Mouse (Mus musculus): ENCODE measurements around the gene Xpo5. TPM values are rescaled to one million over a fixed set of nuclear protein-coding genes. Genes with fewer than 3 reads are reported as not detected.

Xpo5 gene
- total and polyA plus RNA-seq, 3 experiments = 44.7 to 56.3 (median 55.1) TPM

GRCm38 (mm10) chr17:46160686-46161085, 41.9 kb upstream of the Xpo5 start, which contains the start of gene Gtpbp2:
Gene Gtpbp2 (plus strand): TSS chr17:46161032.
- peak; percentile 99 for DNase-seq (ENCODE audit: extremely low read depth)
- Histone ChIP-seq H3K9ac (ENCODE audit: insufficient read depth, low read depth) (peak within 1 kb of the TSS; percentile 97), H3K4me2 (ENCODE audit: insufficient read depth, low read depth, poor library complexity, severe bottlenecking) (peak within 1 kb of the TSS; percentile 83), H3K36me3 (replicated peaks in 1 of 2; ENCODE audit: control insufficient read depth in 1 of 2, insufficient read depth in 1 of 2, low read length in 1 of 2) (peaks cover 18 to 19% of the 10 kb centered on the region in 2 experiments), H3K9me3 (replicated peaks; ENCODE audit: low read length) (no peaks in the 10 kb centered on the region), H3K79me2 (replicated peaks; ENCODE audit: control insufficient read depth, extremely low read depth, insufficient read depth, poor library complexity, severe bottlenecking) (peaks cover 15% of the 10 kb centered on the region), H3K27me3 (replicated peaks) (no peaks in the 10 kb centered on the region), H3K27ac (ENCODE audit: insufficient read depth, low read depth) (peak within 1 kb of the TSS; percentile 98), H3K4me1 (ENCODE audit: control insufficient read depth in 1 of 2, insufficient read depth in 2 of 2) (peaks cover 14 to 35% of the 10 kb centered on the region in 2 experiments), H3K4me3 (replicated peaks in 1 of 3; ENCODE audit: low read depth in 2 of 3, low read length in 2 of 3, poor library complexity in 1 of 3) (peak within 1 kb of the TSS; percentile 67 to 94 (median 82))
- dilution Hi-C loops (cut with MboI; ENCODE audit: extremely low pct_ligation_motif_present, extremely low pct_unique_long_range_greater_than_20kb, low sequenced_read_pairs) = no loop called here
- TF ChIP-seq ETS1 (conservative IDR thresholded peaks at IDR 0.05; ENCODE audit: low read depth, low read length) (no peak), PAX5 (IDR thresholded peaks at IDR 0.05; ENCODE audit: low read length) (no peak), ZNF384 (IDR thresholded peaks at IDR 0.05; ENCODE audit: low read depth, low read length) (no peak), ZKSCAN1 (IDR thresholded peaks at IDR 0.05; ENCODE audit: borderline replicate concordance, low read depth, low read length) (no peak), KAT2A (IDR thresholded peaks at IDR 0.05; ENCODE audit: insufficient replicate concordance, low read length) (peak; percentile 99), EP300 (IDR thresholded peaks at IDR 0.05; ENCODE audit: low read length) (no peak), SIN3A (IDR thresholded peaks at IDR 0.05; ENCODE audit: low read length) (peak; percentile 80; the same call in 1 of the 2 replicates), RAD21 (IDR thresholded peaks at IDR 0.05; ENCODE audit: low read depth, low read length) (no peak), USF1 (IDR thresholded peaks at IDR 0.05; ENCODE audit: low read depth, low read length) (peak; percentile 51), MAFK (IDR thresholded peaks at IDR 0.05; ENCODE audit: insufficient replicate concordance, low read length) (no peak), USF2 (conservative IDR thresholded peaks at IDR 0.05; ENCODE audit: low read depth, low read length) (no peak), MAZ (IDR thresholded peaks at IDR 0.05; ENCODE audit: low read depth, low read length) (peak; percentile 91), IRF4 (IDR thresholded peaks at IDR 0.05; ENCODE audit: low read depth, low read length) (peak; percentile 44; the same call in 1 of the 2 replicates), MEF2A (IDR thresholded peaks at IDR 0.05; ENCODE audit: borderline replicate concordance, low read depth, low read length) (no peak), HCFC1 (IDR thresholded peaks at IDR 0.05; ENCODE audit: low read depth, low read length) (peak; percentile 94), MXI1 (IDR thresholded peaks at IDR 0.05; ENCODE audit: low read depth, low read length) (no peak), POLR2AphosphoS2 (IDR thresholded peaks at IDR 0.05; ENCODE audit: low read depth, low read length) (no peak; the same call in 1 of the 2 replicates), NRF1 (IDR thresholded peaks at IDR 0.05; ENCODE audit: low read depth, low read length) (peak; percentile 55), CHD1 (IDR thresholded peaks at IDR 0.05; ENCODE audit: low read depth, low read length) (no peak), CHD2 (IDR thresholded peaks at IDR 0.05; ENCODE audit: low read length) (peak; percentile 95), POLR2A (IDR thresholded peaks at IDR 0.05; ENCODE audit: low read depth, low read length) (peak; percentile 41), TBP (conservative IDR thresholded peaks at IDR 0.05; ENCODE audit: low read depth, low read length) (peak; percentile 75), E2F4 (IDR thresholded peaks at IDR 0.05; ENCODE audit: insufficient replicate concordance, low read depth, low read length) (peak; percentile 55; the same call in 1 of the 2 replicates), NELFE (IDR thresholded peaks at IDR 0.05; ENCODE audit: low read depth, low read length) (no peak), ZMIZ1 (IDR thresholded peaks at IDR 0.05; ENCODE audit: low read depth, low read length) (no peak), GABPA (IDR thresholded peaks at IDR 0.05; ENCODE audit: insufficient replicate concordance, low read depth, low read length) (peak; percentile 82; the same call in 1 of the 2 replicates), MAX (IDR thresholded peaks at IDR 0.05; ENCODE audit: low read length) (no peak; the same call in 1 of the 2 replicates), MYC (IDR thresholded peaks at IDR 0.05; ENCODE audit: low read depth, low read length) (peak; percentile 62; the same call in 1 of the 2 replicates), SMC3 (IDR thresholded peaks at IDR 0.05; ENCODE audit: low read depth, low read length) (no peak), ELF1 (IDR thresholded peaks at IDR 0.05; ENCODE audit: low read depth, low read length) (peak; percentile 84)
- in situ Hi-C loops (cut with MboI; ENCODE audit: low pct_ligation_motif_present, low pct_unique_long_range_greater_than_20kb, low sequenced_read_pairs) = no loop called here

All from CH12.LX (cell line).